Mouse (Mus musculus) limb, embryonic 14.5 days (tissue): ENCODE data around the gene Nr1i2. TPM values are rescaled to one million over a fixed set of nuclear protein-coding genes. Genes with fewer than 3 reads are reported as not detected.
"Not testable (repeated sequence)": the region's sequence is repeated elsewhere in the genome, so short reads cannot be mapped to it uniquely, and the experiment has no call there.

Source experiments
- ATAC-seq: fragments of 200-750 bp; cut with Nextera tagmentation; 2 replicates; pipeline ENCODE4 v1.8.0; 2017; ENCODE audit warnings: low read depth, moderate number of reproducible peaks, moderate TSS enrichment; ENCODE audit not compliant: low FRiP score
- DNase-seq: peaks from one replicate; pipeline ENCODE4 v3.0.0-alpha.2; 2015; ENCODE audit warnings: low spot score
- H3K27ac ChIP-seq: fragments of 300-500 bp; sonication (generic); replicated peaks from 2 replicates; pipeline ENCODE4 v1.5.1; 2014; ENCODE audit warnings: low read depth, mild to moderate bottlenecking, low read length, moderate library complexity, mixed read lengths
- H3K27me3 ChIP-seq: fragments of 300-500 bp; sonication (generic); 2 replicates; pipeline ENCODE4 v1.6.1; 2014; ENCODE audit warnings: low read length, mixed read lengths; ENCODE audit not compliant: control insufficient read depth, insufficient read depth
- H3K36me3 ChIP-seq: fragments of 300-500 bp; sonication (generic); 2 replicates; pipeline ENCODE4 v1.6.1; 2014; ENCODE audit warnings: mild to moderate bottlenecking, low read length, moderate library complexity, mixed read lengths; ENCODE audit not compliant: control insufficient read depth, insufficient read depth
- H3K4me1 ChIP-seq: fragments of 300-500 bp; sonication (generic); 2 replicates; pipeline ENCODE4 v1.6.1; 2014; ENCODE audit warnings: antibody characterized with exemption, low read length, mixed read lengths; ENCODE audit not compliant: control insufficient read depth, insufficient read depth
- H3K4me2 ChIP-seq: fragments of 300-500 bp; sonication (generic); replicated peaks from 2 replicates; pipeline ENCODE4 v1.6.1; 2014; ENCODE audit warnings: low read depth, mild to moderate bottlenecking, low read length, moderate library complexity; ENCODE audit not compliant: severe bottlenecking
- H3K4me3 ChIP-seq: fragments of 300-500 bp; sonication (generic); replicated peaks from 2 replicates; pipeline ENCODE4 v1.5.1; 2014; ENCODE audit warnings: low read length
- H3K9ac ChIP-seq: fragments of 300-500 bp; sonication (generic); 2 replicates; pipeline ENCODE4 v1.6.1; 2014; ENCODE audit warnings: mild to moderate bottlenecking, low read depth, low read length, moderate library complexity; ENCODE audit not compliant: severe bottlenecking
- H3K9me3 ChIP-seq: fragments of 300-500 bp; sonication (generic); 2 replicates; pipeline ENCODE4 v1.6.1; 2016; ENCODE audit warnings: low read length; ENCODE audit not compliant: control insufficient read depth
- POLR2A ChIP-seq: fragments of 200-500 bp; IDR thresholded peaks from 2 replicates; pipeline ENCODE4 v1.8.0; 2012; ENCODE audit warnings: inconsistent platforms, mild to moderate bottlenecking, moderate library complexity, borderline replicate concordance; ENCODE audit not compliant: insufficient read depth, insufficient read length; ENCODE audit errors: extremely low read depth
- WGBS: fragments of 180-500 bp; shearing (Covaris S2); extraction: QIAGEN DNeasy Blood & Tissue Kit; methylation state at CpG from one replicate; pipeline ENCODE4 v1.1.7; 2014; 5-methylcytosine and 5-hydroxymethylcytosine counted together
- polyA plus RNA-seq, 2 experiments: library from polyadenylated mRNA; depleted of rRNA in 1 of 2; stranded (reverse) in 1 of 2; unstranded in 1 of 2; fragments of >200 nt; fragmentation: Nextera tagmentation in 1 of 2; extraction: Ambion mirVana in 1 of 2; gene quantifications; 2 replicates each; pipeline versions ENCODE4 v1.2.1 to v1.2.3; 2012 to 2014

Gene Nr1i2
- polyA plus RNA-seq (2012; rRNA removed) (0.03 TPM in 1 of 2 replicates, not detected in the other), polyA plus RNA-seq (2014; fragmentation: Nextera tagmentation; extraction: Ambion mirVana) (not detected in 2 replicates)

DNA sequence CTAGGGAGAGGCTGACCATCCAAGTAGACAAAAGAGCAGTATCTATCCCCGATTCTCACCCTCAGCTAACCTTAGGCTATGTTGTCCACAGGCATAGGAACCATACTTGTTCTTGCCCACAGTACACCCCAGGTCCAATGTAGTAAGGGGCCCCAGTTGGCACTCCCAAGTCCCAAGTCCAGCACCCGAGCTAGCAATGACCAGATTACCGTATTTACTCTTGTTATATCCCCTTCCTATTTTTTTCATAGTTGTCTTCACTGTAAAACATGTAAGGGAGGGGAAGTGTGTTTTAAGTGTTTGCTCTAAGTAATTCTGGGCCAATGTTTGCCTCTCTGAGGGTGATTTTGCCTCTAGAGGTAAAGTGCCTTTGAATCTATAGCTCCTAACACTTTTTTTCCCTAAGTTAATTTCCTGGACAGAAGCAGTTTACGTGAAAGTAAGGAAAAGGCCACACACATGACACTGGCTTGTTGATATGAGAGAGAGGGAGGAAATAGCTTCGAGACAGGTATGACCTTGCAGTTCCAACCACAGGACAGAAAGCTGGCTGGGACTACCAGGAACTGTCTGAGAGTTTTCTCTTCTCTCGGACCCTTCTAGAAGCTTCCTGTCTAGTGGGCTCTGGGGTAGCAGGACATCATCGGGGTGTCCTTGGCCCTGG, at the start of gene Nr1i2:
TSS of gene Nr1i2 (minus strand) at position 140 of the 664 bp plus-strand sequence.
- ATAC-seq (no peak), DNase-seq (no peak)
- H3K36me3 ChIP-seq = no peaks in the 10 kb centered on the region
- no peak within 1 kb of the TSS for H3K27ac ChIP-seq
- H3K9ac ChIP-seq = no peak within 1 kb of the TSS
- no peaks in the 10 kb centered on the region for H3K27me3 ChIP-seq
- no peak for TF ChIP-seq POLR2A
- no peak within 1 kb of the TSS for H3K4me3 ChIP-seq
- no peaks in the 10 kb centered on the region for H3K4me1 ChIP-seq
- 66% methylated on average over 7 of the region's 7 CpGs for WGBS
- H3K4me2 ChIP-seq = no peak within 1 kb of the TSS
- H3K9me3 ChIP-seq = no peaks in the 10 kb centered on the region

DNA sequence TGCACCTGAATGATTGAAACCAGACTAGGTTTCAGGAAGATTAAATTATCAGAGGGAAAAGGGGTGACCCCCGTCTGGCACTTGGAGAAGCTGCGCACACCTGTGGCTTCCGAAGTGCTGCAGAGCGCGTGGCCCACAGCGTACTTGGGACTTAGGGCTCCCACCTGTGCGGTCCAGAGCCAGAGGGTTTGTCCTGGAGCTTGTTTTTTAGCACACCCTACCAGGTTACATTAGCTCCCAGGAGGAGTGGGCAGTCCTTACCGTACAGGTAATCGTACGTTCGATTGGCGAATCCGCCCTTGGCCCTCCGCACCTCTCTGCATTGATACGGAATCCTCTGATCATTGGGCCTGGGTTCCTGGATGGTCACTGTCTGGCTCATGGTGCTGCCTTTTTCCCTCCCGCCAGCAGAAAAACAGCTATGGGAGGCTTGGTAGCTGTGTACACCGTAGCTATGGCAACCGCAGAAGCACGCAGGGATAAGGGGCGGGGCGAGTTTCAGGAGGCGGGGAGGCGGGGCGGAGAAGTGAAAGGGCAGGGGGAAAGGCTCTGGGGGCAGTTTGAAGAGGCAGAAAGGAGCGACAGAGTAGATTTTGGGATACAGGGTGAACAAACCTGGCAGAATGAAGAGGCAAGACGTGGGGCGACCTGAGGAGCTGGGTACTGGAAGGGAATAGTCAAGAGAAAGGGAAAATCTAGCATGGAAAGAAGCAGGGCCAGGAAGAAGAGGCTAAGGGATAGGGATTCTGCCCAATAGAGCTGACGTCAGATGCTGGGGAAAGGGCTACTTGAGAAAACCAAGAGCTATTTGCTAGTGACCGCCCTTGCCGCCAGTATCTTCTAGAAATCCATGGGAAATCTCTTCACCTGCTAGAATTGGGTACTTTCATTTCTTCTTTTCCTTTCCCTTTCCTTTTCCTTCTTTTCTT, 47.0 kb upstream of the Nr1i2 start, which contains the start of gene Maats1:
TSS of gene Maats1 (minus strand) at position 748 of the 929 bp plus-strand sequence.
- Histone ChIP-seq H3K4me2 (peak within 1 kb of the TSS; percentile 54), H3K36me3 (no peaks in the 10 kb centered on the region), H3K4me1 (peaks cover 5% of the 10 kb centered on the region; the same call in 1 of the 2 replicates), H3K9me3 (no peaks in the 10 kb centered on the region), H3K9ac (peak within 1 kb of the TSS; percentile 41; the same call in 1 of the 2 replicates), H3K27ac (no peak within 1 kb of the TSS), H3K27me3 (no peaks in the 10 kb centered on the region), H3K4me3 (peak within 1 kb of the TSS; percentile 29)
- no peak for TF ChIP-seq POLR2A
- WGBS = 8% methylated on average over 30 of the region's 30 CpGs
- ATAC-seq (peak; percentile 81), DNase-seq (peak; percentile 78)

DNA sequence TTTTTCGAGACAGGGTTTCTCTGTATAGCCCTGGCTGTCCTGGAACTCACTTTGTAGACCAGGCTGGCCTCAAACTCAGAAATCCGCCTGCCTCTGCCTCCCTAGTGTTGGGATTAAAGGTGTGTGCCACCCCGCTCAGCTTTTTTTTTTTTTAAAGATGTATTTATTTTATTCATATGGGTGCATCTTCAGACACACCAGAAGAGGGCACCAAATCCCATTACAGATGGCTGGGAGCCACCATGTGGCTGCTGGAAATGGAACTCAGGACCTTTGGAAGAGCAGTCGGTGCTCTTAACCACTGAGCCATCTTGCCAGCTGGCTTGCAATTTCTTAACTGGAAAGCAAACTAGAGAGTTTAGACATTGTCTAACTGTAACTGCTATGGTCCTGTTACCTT, 43.5 kb upstream of the Nr1i2 start:
- H3K4me2 ChIP-seq, H3K4me3 ChIP-seq, H3K36me3 ChIP-seq, H3K27ac ChIP-seq, H3K4me1 ChIP-seq, H3K9me3 ChIP-seq, H3K27me3 ChIP-seq, ATAC-seq, H3K9ac ChIP-seq, DNase-seq: not testable (repeated sequence)
- WGBS = 95% methylated on average over 4 of the region's 4 CpGs

DNA sequence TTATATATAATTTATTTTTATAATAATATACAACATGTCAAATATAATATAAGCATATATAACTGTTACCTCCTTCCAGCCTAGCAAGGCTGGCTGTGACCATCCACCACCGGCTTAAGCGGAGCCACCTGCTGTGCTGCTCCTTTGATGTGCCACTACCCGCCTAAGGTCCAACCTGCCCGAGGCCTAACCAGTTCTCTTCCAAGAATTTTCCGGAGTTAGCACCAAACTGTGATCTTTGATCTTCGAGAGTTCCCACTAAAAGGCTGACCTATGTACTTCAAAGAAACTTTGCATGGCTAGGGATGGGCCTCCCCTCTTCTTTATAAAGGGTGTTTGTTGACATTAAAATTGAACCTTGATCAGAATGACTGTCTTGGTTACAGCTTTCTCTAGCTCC, 39.8 kb upstream of the Nr1i2 start:
- ATAC-seq = no peak
- Histone ChIP-seq H3K4me1 (no peaks in the 10 kb centered on the region), H3K9me3 (no peaks in the 10 kb centered on the region), H3K9ac (no peak overlapping the region), H3K4me2 (no peak overlapping the region), H3K27me3 (no peaks in the 10 kb centered on the region), H3K36me3 (no peaks in the 10 kb centered on the region), H3K4me3 (no peak overlapping the region), H3K27ac (no peak overlapping the region)
- WGBS = 14% methylated on average over 6 of the region's 6 CpGs
- no peak for TF ChIP-seq POLR2A
- no peak for DNase-seq

DNA sequence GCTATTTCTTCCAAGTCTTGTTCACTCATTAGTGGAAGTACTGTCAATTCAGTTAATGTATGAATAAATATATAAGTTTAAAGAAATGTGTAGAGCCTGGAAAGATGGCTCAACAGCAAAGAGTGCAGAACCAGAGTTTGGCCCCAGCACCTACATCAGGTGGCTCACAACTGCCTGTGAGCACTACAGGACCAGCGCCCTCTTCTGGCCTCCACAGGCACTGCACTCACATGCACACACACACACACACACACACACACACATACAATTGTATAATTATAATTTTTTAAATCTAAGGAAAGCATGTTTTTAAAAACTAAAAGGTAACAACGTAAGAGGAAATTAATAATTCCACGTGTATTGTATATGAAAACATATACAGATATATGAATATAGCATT, 34.7 kb upstream of the Nr1i2 start:
- H3K4me1 ChIP-seq = no peaks in the 10 kb centered on the region
- no peak overlapping the region for H3K9ac ChIP-seq
- no peak for ATAC-seq
- no peaks in the 10 kb centered on the region for H3K36me3 ChIP-seq
- H3K4me3 ChIP-seq = no peak overlapping the region
- no peak overlapping the region for H3K27ac ChIP-seq
- no peak for TF ChIP-seq POLR2A
- no peak overlapping the region for H3K4me2 ChIP-seq
- DNase-seq = no peak
- no peaks in the 10 kb centered on the region for H3K9me3 ChIP-seq
- no peaks in the 10 kb centered on the region for H3K27me3 ChIP-seq
- WGBS = 87% methylated on average over 3 of the region's 3 CpGs
